Mouse (Mus musculus) T-helper 1 cell (primary cell): ENCODE data around the gene Rpl6.

ENCODE experiments used
- in situ Hi-C: fragments of 300-600 bp; cut with MboI, MseI; formaldehyde crosslinking; loops from one replicate; pipeline ENCODE4 v1.15.1; 2025; ENCODE audit warnings: high pct_unique_total_duplicates

The Rpl6 gene

DNA sequence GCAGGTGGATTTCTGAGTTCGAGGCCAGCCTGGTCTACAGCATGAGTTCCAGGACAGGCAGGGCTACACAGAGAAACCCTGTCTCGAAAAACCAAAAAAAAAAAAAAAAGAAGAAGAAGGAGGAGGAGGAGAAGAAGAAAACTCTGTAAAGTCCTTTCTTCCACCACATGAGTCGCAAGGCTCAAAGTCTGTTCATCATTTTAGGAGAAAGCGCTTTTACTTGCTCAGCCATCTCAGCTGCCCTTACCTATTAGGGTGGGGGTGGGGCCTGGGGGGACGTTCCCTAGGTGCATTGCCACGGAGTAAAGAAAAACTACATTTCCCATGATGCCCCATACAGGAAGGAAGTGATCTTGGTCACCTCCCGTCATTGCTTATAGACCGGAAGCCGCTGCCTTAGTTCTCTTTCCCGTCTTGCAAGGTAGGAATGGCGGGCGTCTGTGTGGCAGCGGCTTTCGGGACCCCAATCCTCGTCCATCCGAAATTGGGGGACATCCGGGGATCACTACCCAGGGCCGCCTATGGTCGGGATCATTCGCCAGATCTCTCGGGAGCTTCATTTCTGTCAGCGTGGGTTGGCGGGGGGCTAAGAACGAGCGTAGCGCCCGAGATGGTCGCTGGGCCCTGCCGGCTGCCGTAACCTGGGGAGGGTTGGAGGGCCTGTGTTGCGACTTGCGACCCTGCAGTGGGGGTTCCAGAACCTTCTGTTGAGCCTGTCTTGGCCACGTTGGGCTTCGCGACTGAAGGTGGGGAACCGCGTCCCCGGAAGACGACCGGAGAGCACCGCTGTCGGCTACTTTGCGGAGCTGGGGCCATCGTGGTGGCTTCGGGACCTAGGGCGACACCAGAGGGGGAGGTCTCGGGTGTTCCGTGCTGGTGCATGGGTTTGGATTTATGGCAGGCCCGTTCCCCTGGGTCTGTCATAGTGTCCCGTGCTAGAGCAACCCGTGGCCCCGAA is at the start of gene Rpl6:
Gene Rpl6, plus strand, starts transcription at position 350 of the 958 bp plus-strand sequence.
- in situ Hi-C loops = no loop called here

GRCm38 (mm10) chr5:121156121-121156520 is 48.2 kb upstream of the Rpl6 start:
- in situ Hi-C loops = no loop called here

DNA sequence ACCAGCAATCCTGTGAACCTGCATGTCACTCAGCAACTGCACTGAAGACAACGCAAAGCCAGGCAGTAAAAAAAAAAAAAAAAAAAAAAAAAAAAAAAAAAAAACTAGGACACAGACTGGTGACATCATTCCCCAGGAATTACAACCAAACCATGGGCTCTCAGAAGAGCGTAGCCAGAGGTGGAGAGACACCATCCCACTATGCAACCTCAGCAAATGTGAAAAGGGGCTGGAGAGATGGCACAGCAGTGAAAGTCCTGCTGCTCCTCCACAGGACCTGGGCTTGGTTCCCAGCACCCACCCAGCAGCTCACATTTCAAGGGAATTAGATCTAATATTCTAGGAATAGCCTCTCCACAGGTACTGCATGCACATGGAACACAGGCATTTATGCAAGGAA is 47.3 kb upstream of the Rpl6 start:
- in situ Hi-C loops = no loop called here

- in situ Hi-C loops = no loop called here
Observed at GRCm38 (mm10) chr5:121157489-121157888, 46.8 kb upstream of the Rpl6 start.

GRCm38 (mm10) chr5:121158966-121159365 is 45.3 kb upstream of the Rpl6 start:
- in situ Hi-C loops = no loop called here

GRCm38 (mm10) chr5:121162285-121162684 is 42.0 kb upstream of the Rpl6 start:
- in situ Hi-C loops = no loop called here

- in situ Hi-C loops = no loop called here
Observed at GRCm38 (mm10) chr5:121162923-121163322, 41.4 kb upstream of the Rpl6 start.

- in situ Hi-C loops = no loop called here
Observed at GRCm38 (mm10) chr5:121166884-121167283, 37.4 kb upstream of the Rpl6 start.

- in situ Hi-C loops = no loop called here
Observed at GRCm38 (mm10) chr5:121169588-121169987, 34.7 kb upstream of the Rpl6 start.

DNA sequence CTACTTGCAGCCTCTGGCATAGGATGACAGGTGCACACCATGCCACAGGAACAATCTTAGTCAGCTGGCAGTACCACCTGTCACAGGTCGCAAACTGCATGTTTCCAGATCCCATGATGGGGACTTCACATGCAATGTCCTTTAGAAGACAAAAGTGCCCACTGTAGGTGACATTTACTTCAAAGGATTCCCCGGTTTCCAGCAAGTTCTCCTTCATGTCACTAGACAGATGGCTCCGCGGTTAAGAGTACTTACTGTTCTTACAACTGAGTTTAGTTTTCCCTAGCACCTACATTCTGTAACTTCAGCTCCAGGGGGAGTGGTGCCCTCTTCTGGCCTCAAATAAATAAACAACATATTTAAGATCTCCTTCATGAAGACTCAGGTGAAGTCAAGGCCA is 31.4 kb upstream of the Rpl6 start:
- in situ Hi-C loops = loop anchor here (5.0 kb wide), 1 partner anchor 221 kb away; no protein-coding TSS in a partner anchor

GRCm38 (mm10) chr5:121179077-121179857 is 25.0 kb upstream of the Rpl6 start:
- in situ Hi-C loops = no loop called here

DNA sequence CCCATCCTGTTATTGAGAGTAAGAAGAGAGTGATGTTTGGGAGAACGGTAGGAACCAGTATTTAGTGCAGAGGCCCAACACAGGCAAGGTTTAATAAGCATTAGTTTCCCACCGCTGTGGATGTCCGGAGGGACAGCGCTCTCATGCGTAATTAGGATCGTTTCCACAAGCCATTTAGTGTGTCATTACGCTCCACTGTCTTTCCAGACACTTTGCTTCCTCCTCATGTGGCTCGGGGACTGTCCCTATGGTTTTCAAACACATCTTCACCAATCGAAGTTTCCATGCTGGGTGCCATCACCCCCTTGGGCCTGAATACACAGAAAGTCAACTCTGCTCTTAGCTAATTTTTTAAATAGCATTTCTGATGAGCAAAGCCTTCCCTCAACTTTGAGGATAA is 21.0 kb upstream of the Rpl6 start:
- in situ Hi-C loops = no loop called here

DNA sequence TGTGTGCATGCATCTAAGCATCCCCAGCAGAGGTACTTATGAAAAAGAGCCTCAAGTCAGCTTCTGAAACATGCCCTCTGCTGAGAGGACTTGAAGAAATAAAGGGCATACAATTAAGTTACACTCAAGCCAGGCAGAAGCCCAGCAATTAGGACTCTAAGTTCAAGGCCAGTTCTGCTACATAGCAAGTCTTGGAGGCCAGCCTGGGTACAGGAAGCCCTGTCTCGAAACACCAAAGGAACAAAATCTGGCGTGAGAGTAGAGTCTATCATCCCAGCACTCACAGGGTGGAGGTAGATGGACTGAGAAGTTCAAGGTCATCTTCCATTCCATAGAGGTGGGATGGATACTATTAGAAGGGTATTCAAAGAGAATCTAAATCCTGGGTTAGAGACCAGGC is 19.9 kb upstream of the Rpl6 start:
- in situ Hi-C loops = no loop called here

GRCm38 (mm10) chr5:121184945-121185551 is 19.2 kb upstream of the Rpl6 start:
- in situ Hi-C loops = no loop called here

- in situ Hi-C loops = no loop called here
Observed at GRCm38 (mm10) chr5:121187580-121188001, 16.7 kb upstream of the Rpl6 start.

GRCm38 (mm10) chr5:121188265-121188664 is 16.0 kb upstream of the Rpl6 start:
- in situ Hi-C loops = no loop called here

DNA sequence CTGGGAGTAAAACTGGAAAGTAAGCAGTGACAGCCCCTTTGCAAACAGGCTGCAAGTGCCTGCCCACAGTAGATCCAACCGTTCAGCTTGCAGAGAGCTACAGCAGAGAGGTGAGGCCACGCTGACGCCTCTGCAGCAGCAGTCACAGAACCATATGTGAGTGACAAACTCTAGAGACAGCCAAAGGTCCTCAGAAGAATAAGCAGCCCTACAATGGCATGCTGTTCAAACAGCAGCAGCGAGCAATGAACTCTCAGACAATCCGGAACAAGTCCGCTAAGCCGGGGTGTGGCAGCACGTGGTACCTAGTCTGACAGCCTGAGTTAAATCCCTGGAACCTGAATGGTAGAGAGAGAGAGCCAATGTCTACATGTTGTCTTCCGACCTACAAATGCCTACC is 15.1 kb upstream of the Rpl6 start:
- in situ Hi-C loops = no loop called here

GRCm38 (mm10) chr5:121190210-121190835 is 14.0 kb upstream of the Rpl6 start:
- in situ Hi-C loops = no loop called here

- in situ Hi-C loops = no loop called here
Observed at GRCm38 (mm10) chr5:121190836-121191583, 13.3 kb upstream of the Rpl6 start, which contains the start of gene Ptpn11. Ptpn11 (minus strand) TSS chr5:121191397.

GRCm38 (mm10) chr5:121191584-121191906 is 12.7 kb upstream of the Rpl6 start:
- in situ Hi-C loops = no loop called here

GRCm38 (mm10) chr5:121194173-121194572 is 10.1 kb upstream of the Rpl6 start:
- in situ Hi-C loops = no loop called here
